Mouse (Mus musculus) yolk sac, embryonic 10.5 days (tissue): ENCODE data around the gene Zfand3.

ENCODE experiments used
- DNase-seq: peaks from one replicate; pipeline ENCODE4 v3.0.0-alpha.2; 2017; ENCODE audit warnings: low spot score

Gene Zfand3

DNA sequence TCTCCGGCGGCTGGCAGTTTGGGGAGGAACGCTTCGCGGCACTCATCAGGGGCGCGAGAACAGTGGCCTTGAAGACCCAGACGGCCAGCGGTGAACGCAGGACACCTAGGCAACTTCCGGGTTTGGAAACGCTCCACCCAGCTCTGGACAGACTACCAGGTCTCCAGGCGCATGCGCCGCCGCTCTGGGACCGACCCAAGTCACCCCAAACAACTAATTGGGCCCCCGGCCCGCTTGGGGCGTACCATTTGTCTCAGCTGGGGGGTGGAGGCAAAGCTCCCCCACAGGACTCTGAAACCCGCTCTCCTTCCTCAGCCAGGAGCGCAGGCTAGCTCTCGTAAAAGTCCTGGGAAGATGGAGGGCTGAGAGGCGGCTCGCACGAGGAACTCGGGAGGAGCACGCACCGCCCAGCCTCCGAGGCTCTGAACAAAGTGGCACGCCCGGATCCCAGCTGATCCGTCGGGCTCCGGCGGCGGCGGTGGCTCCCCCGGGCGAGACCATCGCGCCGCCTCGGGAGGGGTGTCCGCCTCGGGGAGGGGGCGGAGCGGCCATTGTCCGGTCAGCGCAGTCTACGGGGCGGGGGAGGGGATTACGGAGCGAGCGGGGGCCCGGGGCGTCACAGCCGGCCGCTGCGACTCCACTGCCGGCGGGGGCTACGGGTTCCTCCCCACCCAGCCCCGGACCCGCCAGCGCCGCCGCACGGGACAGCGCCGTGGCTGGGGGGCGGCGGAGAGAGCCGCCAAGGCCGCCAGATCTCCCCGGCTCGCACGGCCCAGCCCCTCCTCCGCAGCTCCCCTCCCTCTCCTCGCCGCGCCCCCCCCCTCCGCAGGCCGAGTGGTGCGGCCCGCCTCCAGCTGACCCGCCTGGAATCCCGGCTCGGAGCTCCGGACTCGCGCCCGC lies at the start of gene Zfand3:
TSS of gene Zfand3 (plus strand) at position 531 of the 900 bp plus-strand sequence.
- DNase-seq = peak; percentile 97

DNA sequence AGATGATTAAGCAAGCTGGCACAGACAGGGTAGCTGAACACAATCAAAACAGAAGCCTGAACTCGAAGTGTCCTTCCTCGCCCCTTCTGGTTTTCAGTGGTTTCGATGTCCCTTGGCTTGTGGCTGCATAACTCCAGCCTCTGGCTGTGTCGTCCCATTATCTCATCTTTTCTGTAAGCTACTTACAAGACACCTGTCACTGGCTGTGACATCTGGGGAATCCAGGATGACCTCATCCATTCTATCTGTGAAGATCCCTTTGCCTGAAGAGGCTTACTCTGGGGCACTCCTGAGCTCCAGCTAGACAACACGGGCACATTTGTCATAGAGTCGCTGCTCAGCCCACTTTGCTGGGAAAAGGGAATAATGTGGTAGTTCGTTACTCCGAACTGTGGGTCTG lies 48.7 kb upstream of the Zfand3 start:
- DNase-seq = no peak

- DNase-seq = no peak
Measured at GRCm38 (mm10) chr17:29963730-29964259, 40.7 kb upstream of the Zfand3 start.

GRCm38 (mm10) chr17:29965506-29965905 lies 39.0 kb upstream of the Zfand3 start:
- no peak for DNase-seq

GRCm38 (mm10) chr17:29970037-29970555 lies 34.4 kb upstream of the Zfand3 start, which contains the start of gene Mdga1:
Gene Mdga1, minus strand, starts transcription at chr17:29970087.
- no peak for DNase-seq

DNA sequence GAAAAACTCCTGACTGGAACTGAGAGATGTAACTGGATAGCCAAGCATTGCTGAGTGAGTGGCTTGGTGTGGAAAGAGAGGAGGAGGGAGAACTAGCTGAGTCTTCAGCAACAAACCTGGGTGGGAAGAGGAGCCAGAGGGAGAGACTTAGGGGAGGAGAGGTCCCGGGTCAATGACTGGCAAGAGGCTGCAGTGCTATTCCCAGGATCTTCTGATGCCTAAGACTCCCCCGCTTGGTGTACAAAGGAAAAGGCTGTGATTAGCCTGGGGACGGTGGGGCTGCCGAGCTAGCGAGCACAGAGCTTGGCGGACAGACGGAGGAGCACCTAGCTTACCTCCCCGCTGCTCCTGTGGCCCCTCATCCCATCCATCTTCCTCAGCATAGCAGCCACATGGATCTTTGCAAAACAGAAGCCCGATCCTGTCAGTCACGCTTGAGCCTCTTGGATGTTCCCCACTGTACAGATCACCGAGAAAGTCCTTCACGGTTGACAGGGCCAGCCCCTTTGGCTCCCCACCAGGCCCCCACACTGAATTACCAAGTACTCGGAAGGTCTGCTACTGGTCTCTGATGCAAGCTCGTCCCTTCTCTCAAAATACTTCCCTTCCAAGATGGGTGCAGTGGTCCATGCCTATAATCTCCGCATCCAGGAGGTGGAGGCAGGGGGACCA lies 32.6 kb upstream of the Zfand3 start:
- no peak for DNase-seq

DNA sequence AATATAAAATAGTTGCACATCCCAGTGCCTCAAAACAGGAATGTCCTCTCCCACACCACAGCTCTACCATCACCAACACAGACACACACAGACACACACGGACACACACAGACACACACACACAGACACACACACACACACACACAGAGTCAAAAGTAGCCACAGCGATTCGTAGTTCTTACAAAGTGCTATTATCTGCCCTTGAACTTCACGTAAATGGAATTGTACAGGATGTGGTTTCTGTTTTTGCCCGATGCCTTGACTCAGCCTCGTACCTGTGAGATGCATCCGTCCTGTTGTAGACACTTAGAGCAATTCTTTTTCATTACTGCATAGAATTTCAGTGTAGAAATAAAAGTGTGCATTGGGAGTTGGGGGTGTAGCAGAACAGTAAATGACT lies 31.3 kb upstream of the Zfand3 start:
- no peak for DNase-seq

- peak; percentile 71 for DNase-seq
Measured at GRCm38 (mm10) chr17:29975731-29976130, 28.8 kb upstream of the Zfand3 start.

DNA sequence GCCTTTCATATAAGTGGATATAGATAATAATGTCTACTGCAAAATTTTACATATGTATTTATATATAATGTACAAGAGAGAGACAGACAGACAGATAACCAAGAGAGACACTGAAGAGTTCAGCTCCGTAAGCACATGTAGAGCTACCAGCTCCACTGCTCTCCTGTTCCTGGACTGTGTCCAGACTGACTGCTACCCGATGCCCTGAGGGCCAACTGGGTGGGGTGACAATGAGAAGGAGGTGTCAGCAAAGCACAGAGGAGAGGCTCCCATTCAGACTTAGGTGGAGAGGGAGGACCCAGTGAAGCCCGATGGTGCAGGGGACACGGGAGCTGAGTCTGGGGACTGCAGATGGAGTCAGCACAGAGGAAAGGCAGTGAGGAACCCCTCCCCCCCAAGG lies 25.5 kb upstream of the Zfand3 start:
- no peak for DNase-seq

DNA sequence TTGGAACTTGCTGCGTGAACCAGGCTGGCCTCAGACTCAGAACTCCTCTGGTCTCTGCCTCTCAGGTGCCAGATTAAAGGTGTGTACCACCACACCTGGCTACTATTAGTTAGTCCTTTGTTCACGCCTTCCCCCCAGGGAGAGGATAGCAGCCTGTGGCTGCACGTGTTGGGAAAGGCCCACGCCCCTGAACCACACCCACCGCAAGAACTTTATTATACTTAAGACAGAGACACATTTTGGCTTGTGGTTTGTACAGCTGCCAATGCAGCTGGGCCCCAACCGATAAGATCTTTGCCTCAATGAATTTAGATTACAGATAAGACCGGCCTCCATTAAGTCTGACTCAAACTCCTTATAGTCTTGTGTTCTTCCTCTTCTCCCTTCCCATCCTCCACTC lies 24.7 kb upstream of the Zfand3 start:
- DNase-seq = no peak

DNA sequence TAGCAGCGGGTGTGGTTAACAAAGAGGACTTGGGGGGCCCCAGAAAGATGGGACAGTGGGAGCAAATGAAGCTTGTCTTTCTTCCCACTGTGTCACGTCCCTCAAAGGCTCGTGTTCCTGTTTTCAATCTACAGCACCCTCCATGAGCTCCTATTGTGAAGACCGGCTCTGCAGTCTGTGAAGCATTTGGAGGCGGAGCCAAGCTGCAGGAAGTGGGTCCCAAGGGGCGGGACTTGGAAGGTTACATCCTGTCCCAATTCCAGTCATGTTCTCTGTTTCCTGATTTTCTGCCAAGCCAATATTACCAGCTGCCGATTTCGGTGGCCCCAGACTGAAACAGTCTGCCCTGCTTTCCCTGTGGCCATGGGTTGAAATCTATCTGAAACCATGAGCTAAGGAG lies 23.0 kb upstream of the Zfand3 start:
- peak; percentile 37 for DNase-seq

DNA sequence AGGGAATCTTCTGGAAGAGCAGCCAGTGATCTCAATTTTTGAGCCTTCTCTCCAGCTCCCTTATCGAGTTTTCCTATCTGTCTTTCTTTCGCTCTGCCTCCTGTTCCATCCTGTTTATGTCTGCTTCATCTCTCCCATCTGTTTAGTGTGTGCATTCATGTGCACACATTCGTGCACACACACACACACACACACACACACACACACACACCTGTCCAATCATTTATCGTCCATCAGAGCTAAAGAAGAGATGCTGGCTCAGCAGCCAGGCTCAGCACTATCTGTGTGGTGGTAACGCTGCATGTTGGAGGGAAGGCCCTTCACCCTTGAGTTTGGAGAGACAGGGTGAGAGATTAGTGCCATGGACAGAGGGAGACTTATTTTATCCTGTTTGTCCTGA lies 21.3 kb upstream of the Zfand3 start:
- DNase-seq = no peak

GRCm38 (mm10) chr17:29984931-29985330 lies 19.6 kb upstream of the Zfand3 start:
- no peak for DNase-seq

DNA sequence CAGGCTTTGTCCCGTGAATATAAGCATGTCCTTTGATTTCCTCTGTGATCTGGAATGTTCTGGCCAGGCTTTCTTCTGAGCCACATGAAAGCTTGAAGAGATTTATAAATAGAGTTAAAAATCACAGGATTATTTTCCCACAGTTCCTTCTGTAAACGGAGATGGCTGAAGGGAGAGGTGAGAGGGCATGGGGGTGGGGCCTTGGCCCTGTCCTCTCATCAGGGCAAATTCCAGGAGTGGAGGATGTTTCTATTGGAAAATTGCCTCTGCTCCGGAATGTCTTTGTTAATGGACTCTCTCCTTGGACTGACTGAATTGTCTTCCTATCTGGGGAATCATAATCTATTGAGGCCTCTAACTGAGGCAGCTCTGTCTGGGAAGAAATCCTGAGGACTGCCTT lies 19.0 kb upstream of the Zfand3 start:
- peak; percentile 27 for DNase-seq

GRCm38 (mm10) chr17:29988141-29988540 lies 16.4 kb upstream of the Zfand3 start:
- no peak for DNase-seq

- DNase-seq = no peak
Measured at GRCm38 (mm10) chr17:29989653-29990052, 14.9 kb upstream of the Zfand3 start.

GRCm38 (mm10) chr17:29990136-29990535 lies 14.4 kb upstream of the Zfand3 start:
- DNase-seq = no peak

DNA sequence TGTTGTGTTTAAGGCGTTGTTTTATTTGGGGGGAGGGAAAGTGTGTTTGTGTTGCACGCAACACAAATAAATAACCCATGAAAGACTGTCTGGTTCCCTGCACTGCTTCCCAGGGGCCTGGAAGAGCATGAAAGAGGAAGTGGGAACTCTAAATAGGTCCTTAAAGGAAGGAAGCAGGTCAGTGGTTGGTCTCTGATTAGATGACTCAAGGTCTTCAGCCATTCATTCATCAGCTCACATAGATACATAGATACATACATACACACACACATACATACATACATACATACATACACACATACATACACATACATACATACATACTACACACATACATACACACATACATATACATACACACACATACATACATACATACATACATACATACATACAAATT lies 13.7 kb upstream of the Zfand3 start:
- DNase-seq = no peak

DNA sequence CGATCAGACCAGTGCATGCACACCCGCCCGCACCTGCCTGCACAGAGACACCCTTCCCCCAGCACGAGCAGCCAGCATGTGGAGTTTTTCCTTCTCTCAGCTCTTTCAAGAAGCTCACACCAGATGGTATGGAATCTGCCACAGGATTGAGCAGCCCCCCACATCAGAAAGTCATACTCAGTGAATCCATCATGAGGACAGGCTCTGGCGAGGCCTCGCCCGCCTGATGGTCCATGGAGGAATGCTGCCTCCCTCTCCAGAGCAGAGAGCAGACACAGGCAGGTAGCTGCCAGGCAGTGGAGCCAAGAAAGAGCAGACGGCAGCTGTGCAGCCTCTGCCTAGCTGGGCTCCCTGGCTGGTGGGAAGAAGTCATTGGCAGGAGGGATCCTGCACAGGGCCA lies 11.0 kb upstream of the Zfand3 start:
- DNase-seq = no peak

DNA sequence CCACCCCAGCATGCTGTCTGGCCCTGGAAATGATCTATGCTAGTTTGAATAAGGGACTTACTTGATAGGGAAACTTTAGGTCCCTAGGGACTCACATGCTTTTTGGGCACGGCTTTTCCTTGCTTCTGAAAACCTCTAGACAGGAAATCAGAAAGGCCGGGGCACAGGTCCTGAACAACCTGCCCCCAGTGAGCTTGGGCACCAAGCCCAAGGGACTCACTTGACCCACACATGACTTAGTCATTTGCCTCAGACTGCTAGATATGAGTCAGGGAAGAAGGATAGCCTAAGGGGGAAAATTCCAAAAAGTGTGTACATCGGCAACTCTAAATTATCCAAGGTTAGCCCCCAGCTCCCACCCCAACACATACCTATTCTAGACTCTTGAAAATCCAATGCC lies 10.5 kb upstream of the Zfand3 start:
- no peak for DNase-seq

DNA sequence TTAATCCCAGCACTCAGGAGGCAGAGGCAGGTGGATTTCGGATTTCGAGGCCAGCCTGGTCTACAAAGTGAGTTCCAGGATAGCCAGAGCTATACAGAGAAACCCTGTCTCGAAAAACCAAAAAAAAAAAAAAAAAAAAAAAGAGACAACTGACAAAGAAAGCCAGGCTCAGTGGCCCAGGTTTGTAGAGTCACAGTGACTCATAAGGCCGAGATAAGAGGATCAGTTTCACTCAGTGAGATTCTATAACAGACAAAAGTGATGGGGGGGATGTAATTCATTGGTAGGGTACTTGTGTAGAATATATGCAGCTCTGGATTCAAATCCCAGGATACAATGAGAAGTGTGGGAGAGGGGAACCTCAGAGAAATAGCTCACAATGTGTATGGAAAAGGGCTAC lies 10.1 kb upstream of the Zfand3 start:
- DNase-seq = no peak

- no peak for DNase-seq
Measured at GRCm38 (mm10) chr17:29995986-29996385, 8.5 kb upstream of the Zfand3 start.

DNA sequence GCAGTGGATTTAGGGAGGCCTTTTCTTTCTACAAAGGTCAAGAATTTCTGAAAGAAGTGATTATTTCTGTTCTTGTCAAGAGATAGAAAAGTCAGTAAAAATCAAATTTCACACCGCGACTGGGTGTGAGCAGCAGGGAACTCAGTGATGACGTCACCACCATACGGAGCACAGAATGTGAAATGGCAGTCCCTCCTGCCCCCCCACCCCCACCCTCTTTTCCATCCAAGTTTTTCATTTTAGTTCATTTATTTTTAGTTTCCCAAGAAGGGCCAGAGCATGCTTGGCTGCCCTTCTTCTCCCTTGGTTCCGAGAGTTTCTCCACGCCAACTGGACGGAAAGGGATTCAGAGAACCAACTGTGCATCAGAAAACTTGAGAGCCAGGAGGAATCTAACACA lies 6.8 kb upstream of the Zfand3 start:
- no peak for DNase-seq
